Mouse (Mus musculus) heart, postnatal 0 days (tissue): ENCODE results near the gene Gm49380. TPM values are rescaled to one million over a fixed set of nuclear protein-coding genes. Genes with fewer than 3 reads are reported as not detected.

Experiments
- ATAC-seq: fragments of 200-750 bp; cut with Nextera tagmentation; 2 replicates; pipeline ENCODE4 v1.8.0; 2017; ENCODE audit warnings: low read depth, moderate number of reproducible peaks, moderate library complexity; ENCODE audit not compliant: insufficient read depth
- DNase-seq: peaks from one replicate; pipeline ENCODE4 v3.0.0-alpha.2; 2016; ENCODE audit warnings: low spot score
- H3K27ac ChIP-seq: fragments of 300-500 bp; sonication (generic); 2 replicates; pipeline ENCODE4 v1.5.1; 2014; ENCODE audit warnings: low read depth, mild to moderate bottlenecking
- H3K27me3 ChIP-seq: fragments of 300-500 bp; sonication (generic); 2 replicates; pipeline ENCODE4 v1.6.1; 2014; ENCODE audit warnings: low read length, mixed read lengths; ENCODE audit not compliant: control insufficient read depth, insufficient read depth
- H3K36me3 ChIP-seq: fragments of 300-500 bp; sonication (generic); replicated peaks from 2 replicates; pipeline ENCODE4 v1.6.1; 2014; ENCODE audit warnings: low read length, mixed read lengths; ENCODE audit not compliant: control insufficient read depth, insufficient read depth
- H3K4me1 ChIP-seq: fragments of 300-500 bp; sonication (generic); 2 replicates; pipeline ENCODE4 v1.6.1; 2014; ENCODE audit warnings: antibody characterized with exemption; ENCODE audit not compliant: control insufficient read depth, insufficient read depth
- H3K4me2 ChIP-seq: fragments of 300-500 bp; sonication (generic); 2 replicates; pipeline ENCODE4 v1.6.1; 2014; ENCODE audit warnings: low read depth, mild to moderate bottlenecking, low read length, moderate library complexity
- H3K4me3 ChIP-seq: fragments of 300-500 bp; sonication (generic); 2 replicates; pipeline ENCODE4 v1.5.1; 2014; ENCODE audit warnings: low read depth, low read length
- H3K9ac ChIP-seq: fragments of 300-500 bp; sonication (generic); replicated peaks from 2 replicates; pipeline ENCODE4 v1.6.1; 2014; ENCODE audit warnings: low read depth, low read length, mixed read lengths
- H3K9me3 ChIP-seq: fragments of 300-500 bp; sonication (generic); replicated peaks from 2 replicates; pipeline ENCODE4 v1.6.1; 2016; ENCODE audit warnings: low read length; ENCODE audit not compliant: control insufficient read depth
- CTCF ChIP-seq: IDR thresholded peaks from 2 replicates; pipeline ENCODE4 v1.5.1; 2016; ENCODE audit warnings: antibody characterized with exemption, control low read depth, low read depth
- EP300 ChIP-seq: IDR thresholded peaks from 2 replicates; pipeline ENCODE4 v1.6.1; 2016; ENCODE audit warnings: antibody characterized with exemption, low read depth
- WGBS: fragments of 180-500 bp; shearing (Covaris S2); extraction: QIAGEN DNeasy Blood & Tissue Kit; methylation state at CpG from one replicate; pipeline ENCODE4 v1.1.7; 2014; 5-methylcytosine and 5-hydroxymethylcytosine counted together
- polyA plus RNA-seq: library from polyadenylated mRNA; unstranded; fragments of >200 nt; fragmentation: Nextera tagmentation; extraction: Ambion mirVana; gene quantifications from 2 replicates; pipeline ENCODE4 v1.2.1, GENCODE M21; 2015
- total RNA-seq: library from RNA; depleted of rRNA; stranded (reverse); fragments of >200 nt; gene quantifications from 2 replicates; pipeline ENCODE4 v1.2.3, GENCODE M21; 2014; ENCODE audit warnings: low replicate concordance

Gm49380 gene
- total and polyA plus RNA-seq, 2 experiments from 2014 or later, result not detected

GRCm38 (mm10) chr9:44079997-44080780 lies 33.1 kb downstream of the Gm49380 start:
- DNase-seq (no peak), ATAC-seq (no peak)
- Histone ChIP-seq H3K27ac (peak overlapping the region; percentile 84), H3K36me3 (0 out of 2 replicates have a peak, but pooled peaks cover 8% of the 10 kb centered on the region), H3K4me2 (no peak overlapping the region), H3K9me3 (no peaks in the 10 kb centered on the region), H3K27me3 (no peaks in the 10 kb centered on the region), H3K4me1 (peaks cover 67% of the 10 kb centered on the region), H3K9ac (peak overlapping the region; percentile 30; the same call in 1 of the 2 replicates), H3K4me3 (no peak overlapping the region)
- TF ChIP-seq CTCF (no peak), EP300 (no peak)
- 61% methylated on average over 10 of the region's 10 CpGs for WGBS

GRCm38 (mm10) chr9:44078955-44079756 lies 34.1 kb downstream of the Gm49380 start:
- DNase-seq, result peak; percentile 95
- Histone ChIP-seq H3K27ac (peak overlapping the region; percentile 84), H3K27me3 (no peaks in the 10 kb centered on the region), H3K36me3 (peaks cover 8% of the 10 kb centered on the region; the same call in 1 of the 2 replicates), H3K4me1 (peaks cover 62% of the 10 kb centered on the region), H3K9me3 (no peaks in the 10 kb centered on the region), H3K4me2 (peak overlapping the region; percentile 36), H3K4me3 (no peak overlapping the region), H3K9ac (peak overlapping the region; percentile 30; the same call in 1 of the 2 replicates)
- peak; percentile 95 for TF ChIP-seq EP300
- no peak for TF ChIP-seq CTCF
- peak; percentile 93 for ATAC-seq
- 10% methylated on average over 15 of the region's 16 CpGs for WGBS

DNA sequence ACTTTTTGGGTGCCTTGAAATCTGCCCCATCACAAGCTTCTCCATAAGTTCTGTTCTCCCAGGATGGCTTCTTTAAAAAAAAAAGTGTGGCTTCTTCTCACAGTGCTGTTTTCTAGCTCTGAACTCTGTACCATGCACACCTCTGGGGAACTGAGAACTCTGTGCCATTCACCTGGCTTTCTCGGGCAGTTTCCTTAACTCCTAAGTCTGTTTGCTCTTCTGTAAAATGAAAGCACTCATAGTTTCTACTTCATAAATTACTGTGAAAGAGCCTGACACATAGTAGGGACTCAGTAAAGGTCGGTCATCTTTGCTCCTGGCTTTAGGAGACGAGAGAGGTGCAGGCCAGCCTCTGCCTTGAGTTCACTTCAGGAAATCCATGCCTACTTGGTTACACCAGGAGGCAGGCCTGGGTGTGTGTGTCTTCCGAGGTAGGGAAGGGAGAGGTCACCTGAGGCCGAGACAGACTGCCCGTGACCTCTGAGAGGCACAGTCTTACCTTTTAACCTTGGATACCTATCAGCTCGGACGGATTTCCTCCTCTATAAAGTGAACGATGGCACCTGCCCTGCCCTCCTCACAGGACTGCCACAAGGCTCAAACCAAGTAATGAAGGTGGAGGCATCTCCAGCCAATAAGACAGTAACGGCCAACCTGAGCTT lies 35.0 kb downstream of the Gm49380 start:
- H3K9me3 ChIP-seq, result no peaks in the 10 kb centered on the region
- peak overlapping the region; percentile 84 for H3K27ac ChIP-seq
- no peak for ATAC-seq
- H3K4me2 ChIP-seq, result peak overlapping the region; percentile 36
- TF ChIP-seq CTCF (no peak), EP300 (no peak)
- peaks cover 8% of the 10 kb centered on the region; the same call in 1 of the 2 replicates for H3K36me3 ChIP-seq
- 52% methylated on average over 10 of the region's 10 CpGs for WGBS
- peaks cover 59% of the 10 kb centered on the region for H3K4me1 ChIP-seq
- no peak overlapping the region for H3K4me3 ChIP-seq
- no peaks in the 10 kb centered on the region for H3K27me3 ChIP-seq
- H3K9ac ChIP-seq, result no peak overlapping the region; the same call in 1 of the 2 replicates
- DNase-seq, result no peak

GRCm38 (mm10) chr9:44077266-44077910 lies 35.9 kb downstream of the Gm49380 start:
- Histone ChIP-seq H3K4me3 (no peak overlapping the region), H3K9me3 (no peaks in the 10 kb centered on the region), H3K36me3 (peaks cover 8% of the 10 kb centered on the region; the same call in 1 of the 2 replicates), H3K9ac (no peak overlapping the region), H3K4me2 (no peak overlapping the region; the same call in 1 of the 2 replicates), H3K27ac (peak overlapping the region; percentile 84), H3K27me3 (no peaks in the 10 kb centered on the region), H3K4me1 (peaks cover 59% of the 10 kb centered on the region)
- no peak for ATAC-seq
- TF ChIP-seq EP300 (no peak), CTCF (no peak)
- 73% methylated on average over 11 of the region's 11 CpGs for WGBS
- no peak for DNase-seq

DNA sequence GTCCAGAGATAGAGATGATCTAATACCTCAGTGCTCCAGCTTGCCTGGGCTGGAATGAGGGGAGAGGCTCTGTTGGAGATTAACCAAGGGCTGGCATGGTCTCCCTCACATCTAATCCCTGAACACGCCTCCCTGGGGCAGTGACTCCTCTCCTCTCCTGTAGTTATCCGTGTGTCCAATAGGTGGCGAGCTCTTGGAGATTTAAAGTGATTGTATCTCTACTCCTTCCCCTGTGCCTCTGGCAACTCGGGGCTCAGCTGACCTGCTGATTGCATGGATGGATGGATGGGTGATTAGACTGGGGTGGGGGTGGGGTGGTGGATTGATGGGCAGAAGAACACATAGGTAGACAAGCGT lies 36.6 kb downstream of the Gm49380 start:
- no peak overlapping the region for H3K9ac ChIP-seq
- WGBS, result 18% methylated on average over 5 of the region's 5 CpGs
- no peak overlapping the region for H3K4me2 ChIP-seq
- no peak overlapping the region for H3K27ac ChIP-seq
- no peak overlapping the region for H3K4me3 ChIP-seq
- no peak for TF ChIP-seq EP300
- TF ChIP-seq CTCF, result peak; percentile 56
- H3K36me3 ChIP-seq, result peaks cover 8% of the 10 kb centered on the region; the same call in 1 of the 2 replicates
- DNase-seq, result peak; percentile 86
- H3K4me1 ChIP-seq, result peaks cover 64% of the 10 kb centered on the region
- ATAC-seq, result no peak; the same call in 1 of the 2 replicates
- no peaks in the 10 kb centered on the region for H3K9me3 ChIP-seq
- no peaks in the 10 kb centered on the region for H3K27me3 ChIP-seq
